Mouse (Mus musculus): ENCODE results near the gene Scfd2. TPM values are rescaled to one million over a fixed set of nuclear protein-coding genes. Genes with fewer than 3 reads are reported as not detected.

Gene Scfd2
- polyA plus RNA-seq, 1 experiment from 2014 or later, result 7.3 TPM

DNA sequence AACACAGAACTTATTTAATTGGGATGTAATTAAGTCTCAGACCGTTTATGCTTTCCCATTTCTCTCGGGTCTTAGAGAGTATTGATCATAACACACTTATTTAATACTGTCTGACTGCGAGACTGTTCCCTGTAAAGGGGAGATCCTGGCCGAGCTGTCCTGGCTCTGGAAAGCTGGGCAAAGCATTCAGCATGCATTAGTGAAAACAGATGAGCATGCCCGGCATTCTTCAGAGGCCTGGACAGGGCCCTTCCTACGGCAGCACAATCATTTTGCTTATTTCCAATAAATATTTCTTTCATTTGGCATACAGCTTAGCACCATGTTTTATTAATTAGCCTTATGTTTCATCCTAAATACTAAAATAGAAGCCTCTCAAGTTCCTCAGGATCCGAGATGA is 245.8 kb downstream of the Scfd2 start:
- Histone ChIP-seq H3K9me3 (ENCODE audit: low read length) (no peaks in the 10 kb centered on the region), H3K27me3 (ENCODE audit: insufficient read depth, low read length) (no peaks in the 10 kb centered on the region), H3K36me3 (replicated peaks; ENCODE audit: insufficient read depth, low read length) (no peaks in the 10 kb centered on the region), H3K27ac (ENCODE audit: low read depth) (no peak overlapping the region), H3K4me2 (ENCODE audit: low read depth, low read length) (no peak overlapping the region), H3K4me1 (ENCODE audit: insufficient read depth) (no peaks in the 10 kb centered on the region), H3K4me3 (ENCODE audit: low read depth, low read length) (no peak overlapping the region), H3K9ac (replicated peaks) (no peak overlapping the region)
- TF ChIP-seq CTCF (IDR thresholded peaks at IDR 0.05; ENCODE audit: low read depth) (no peak), EP300 (IDR thresholded peaks at IDR 0.05; ENCODE audit: low read depth) (no peak)
- 77% methylated on average over 7 of the region's 7 CpGs for WGBS (ENCODE audit: insufficient replicate concordance)
- ATAC-seq (no peak), DNase-seq (no peak)

DNA sequence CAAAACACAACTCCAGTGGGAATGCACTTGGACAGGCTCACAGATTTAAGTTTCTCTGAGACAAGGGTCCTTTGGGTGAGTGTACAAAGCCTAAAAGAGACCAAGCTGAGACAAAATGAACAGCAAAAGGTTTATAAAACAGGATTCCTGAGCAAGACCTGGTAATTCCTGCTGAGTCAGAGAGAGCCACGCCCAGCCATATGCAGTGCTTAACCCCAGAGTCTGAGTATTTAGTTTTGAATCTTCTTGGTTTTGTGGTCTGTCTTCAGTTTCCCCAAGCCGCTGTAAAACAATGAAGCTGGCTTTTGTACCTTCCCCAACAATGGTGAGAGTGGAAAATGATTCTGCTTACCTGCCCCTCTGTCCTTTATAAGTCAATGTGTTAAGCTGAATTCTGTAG is 246.3 kb downstream of the Scfd2 start:
- Histone ChIP-seq H3K27ac (ENCODE audit: low read depth) (no peak overlapping the region), H3K4me1 (ENCODE audit: insufficient read depth) (no peaks in the 10 kb centered on the region), H3K27me3 (ENCODE audit: insufficient read depth, low read length) (no peaks in the 10 kb centered on the region), H3K9ac (replicated peaks) (no peak overlapping the region), H3K36me3 (replicated peaks; ENCODE audit: insufficient read depth, low read length) (no peaks in the 10 kb centered on the region), H3K4me2 (ENCODE audit: low read depth, low read length) (no peak overlapping the region), H3K9me3 (ENCODE audit: low read length) (no peaks in the 10 kb centered on the region), H3K4me3 (ENCODE audit: low read depth, low read length) (no peak overlapping the region)
- 44% methylated on average over 2 of the region's 2 CpGs for WGBS (ENCODE audit: insufficient replicate concordance)
- TF ChIP-seq CTCF (IDR thresholded peaks at IDR 0.05; ENCODE audit: low read depth), result no peak
- no peak for TF ChIP-seq EP300 (IDR thresholded peaks at IDR 0.05; ENCODE audit: low read depth)
- no peak for ATAC-seq
- DNase-seq, result no peak

DNA sequence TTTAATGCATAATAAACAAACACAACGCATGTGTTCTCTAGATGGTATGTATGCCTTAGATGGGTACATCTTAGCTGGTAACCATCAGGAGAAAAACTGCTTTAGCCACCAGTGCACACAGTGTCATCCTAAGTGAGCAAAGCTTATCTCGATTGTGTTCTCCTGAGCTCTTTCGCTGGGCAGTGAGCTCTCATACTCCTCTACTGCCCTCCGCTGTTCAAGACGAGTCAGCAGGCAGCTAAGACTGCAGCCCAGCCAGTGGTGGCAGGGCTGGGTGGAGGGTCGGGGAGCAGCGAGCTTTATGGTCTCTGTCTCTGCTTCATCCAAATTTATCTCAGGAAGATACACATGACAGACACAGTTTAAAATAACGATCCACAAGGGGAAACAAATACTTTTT is 248.0 kb downstream of the Scfd2 start:
- Histone ChIP-seq H3K4me2 (ENCODE audit: low read depth, low read length) (no peak overlapping the region), H3K9me3 (ENCODE audit: low read length) (no peaks in the 10 kb centered on the region), H3K9ac (replicated peaks) (no peak overlapping the region), H3K27me3 (ENCODE audit: insufficient read depth, low read length) (no peaks in the 10 kb centered on the region), H3K27ac (ENCODE audit: low read depth) (no peak overlapping the region), H3K36me3 (replicated peaks; ENCODE audit: insufficient read depth, low read length) (no peaks in the 10 kb centered on the region), H3K4me3 (ENCODE audit: low read depth, low read length) (no peak overlapping the region), H3K4me1 (ENCODE audit: insufficient read depth) (no peaks in the 10 kb centered on the region)
- TF ChIP-seq EP300 (IDR thresholded peaks at IDR 0.05; ENCODE audit: low read depth), result no peak
- peak; percentile 68 for TF ChIP-seq CTCF (IDR thresholded peaks at IDR 0.05; ENCODE audit: low read depth)
- DNase-seq (no peak), ATAC-seq (no peak)
- 44% methylated on average over 8 of the region's 8 CpGs for WGBS (ENCODE audit: insufficient replicate concordance)

DNA sequence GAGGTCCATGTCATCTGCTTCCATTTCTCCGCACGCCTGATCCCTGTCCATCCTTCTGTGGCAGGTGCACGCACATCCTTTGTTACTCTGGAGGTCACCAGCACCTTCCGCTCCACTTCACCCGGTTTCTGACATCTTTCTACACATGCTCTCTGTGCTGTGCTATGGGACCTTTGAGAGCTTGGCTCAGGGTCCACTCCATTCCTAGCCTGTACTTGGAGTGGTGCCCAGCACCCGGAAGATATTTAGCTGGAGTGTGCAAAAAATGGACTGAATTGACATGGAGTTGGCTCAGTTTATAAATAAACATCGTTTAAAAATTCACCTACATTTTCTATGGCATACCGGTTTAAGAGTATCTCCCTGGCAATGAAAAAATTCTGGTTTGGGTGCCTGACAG is 250.1 kb downstream of the Scfd2 start:
- WGBS (ENCODE audit: insufficient replicate concordance), result 72% methylated on average over 8 of the region's 8 CpGs
- Histone ChIP-seq H3K27me3 (ENCODE audit: insufficient read depth, low read length) (no peaks in the 10 kb centered on the region), H3K4me3 (ENCODE audit: low read depth, low read length) (no peak overlapping the region), H3K9me3 (ENCODE audit: low read length) (no peaks in the 10 kb centered on the region), H3K9ac (replicated peaks) (no peak overlapping the region), H3K27ac (ENCODE audit: low read depth) (no peak overlapping the region), H3K4me1 (ENCODE audit: insufficient read depth) (no peaks in the 10 kb centered on the region), H3K36me3 (replicated peaks; ENCODE audit: insufficient read depth, low read length) (no peaks in the 10 kb centered on the region), H3K4me2 (ENCODE audit: low read depth, low read length) (no peak overlapping the region)
- DNase-seq, result no peak
- no peak for TF ChIP-seq EP300 (IDR thresholded peaks at IDR 0.05; ENCODE audit: low read depth)
- 0 out of 2 replicates have a peak, but pooled peaks have one; percentile 40 for ATAC-seq

DNA sequence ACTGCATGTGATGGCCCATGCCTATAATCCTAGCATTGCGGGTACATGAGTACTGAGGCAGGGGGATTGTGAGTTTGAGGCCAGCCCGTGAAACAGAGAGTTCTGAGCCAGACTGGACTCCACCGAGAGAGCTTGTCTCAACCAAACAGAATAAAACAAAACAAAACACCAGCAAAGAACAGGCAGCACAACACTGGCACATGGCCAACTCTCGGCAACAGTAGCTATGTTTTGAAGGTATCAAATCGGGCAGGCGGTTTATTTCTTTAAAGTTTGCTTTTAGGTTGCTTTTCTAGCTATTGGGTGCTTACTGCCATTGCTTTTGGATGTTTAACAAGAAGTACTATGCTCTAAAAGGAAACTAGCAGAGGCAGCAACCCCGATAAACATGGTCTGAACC is 251.9 kb downstream of the Scfd2 start:
- Histone ChIP-seq H3K36me3 (replicated peaks; ENCODE audit: insufficient read depth, low read length) (no peaks in the 10 kb centered on the region), H3K4me2 (ENCODE audit: low read depth, low read length) (no peak overlapping the region), H3K4me1 (ENCODE audit: insufficient read depth) (no peaks in the 10 kb centered on the region), H3K9me3 (ENCODE audit: low read length) (no peaks in the 10 kb centered on the region), H3K9ac (replicated peaks) (no peak overlapping the region), H3K4me3 (ENCODE audit: low read depth, low read length) (no peak overlapping the region), H3K27me3 (ENCODE audit: insufficient read depth, low read length) (no peaks in the 10 kb centered on the region), H3K27ac (ENCODE audit: low read depth) (no peak overlapping the region)
- TF ChIP-seq CTCF (IDR thresholded peaks at IDR 0.05; ENCODE audit: low read depth) (no peak), EP300 (IDR thresholded peaks at IDR 0.05; ENCODE audit: low read depth) (no peak)
- WGBS (ENCODE audit: insufficient replicate concordance), result 70% methylated on average over 7 of the region's 7 CpGs
- DNase-seq, result no peak
- ATAC-seq, result no peak

DNA sequence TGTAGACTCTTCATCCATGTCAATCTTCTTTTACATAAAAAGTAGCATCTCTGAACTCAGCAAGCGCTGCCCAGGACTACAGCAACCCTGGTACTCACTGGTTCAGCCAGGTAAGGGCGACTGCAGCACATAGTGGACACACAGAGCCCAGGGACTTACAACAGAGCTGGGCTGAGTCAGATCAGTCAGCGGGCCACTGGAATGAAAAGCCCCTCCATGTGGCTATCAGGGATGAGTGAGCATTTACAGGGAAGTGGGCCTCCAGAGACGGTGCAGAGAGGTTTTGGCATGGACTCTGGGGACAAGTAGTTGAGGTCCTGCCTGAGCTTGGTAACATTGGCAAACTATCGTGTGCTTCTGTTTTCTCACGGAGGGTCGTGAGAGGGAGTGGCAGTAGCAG is 253.1 kb downstream of the Scfd2 start:
- WGBS (ENCODE audit: insufficient replicate concordance), result 77% methylated on average over 7 of the region's 7 CpGs
- no peaks in the 10 kb centered on the region for H3K9me3 ChIP-seq (ENCODE audit: low read length)
- TF ChIP-seq CTCF (IDR thresholded peaks at IDR 0.05; ENCODE audit: low read depth) (no peak), EP300 (IDR thresholded peaks at IDR 0.05; ENCODE audit: low read depth) (no peak)

DNA sequence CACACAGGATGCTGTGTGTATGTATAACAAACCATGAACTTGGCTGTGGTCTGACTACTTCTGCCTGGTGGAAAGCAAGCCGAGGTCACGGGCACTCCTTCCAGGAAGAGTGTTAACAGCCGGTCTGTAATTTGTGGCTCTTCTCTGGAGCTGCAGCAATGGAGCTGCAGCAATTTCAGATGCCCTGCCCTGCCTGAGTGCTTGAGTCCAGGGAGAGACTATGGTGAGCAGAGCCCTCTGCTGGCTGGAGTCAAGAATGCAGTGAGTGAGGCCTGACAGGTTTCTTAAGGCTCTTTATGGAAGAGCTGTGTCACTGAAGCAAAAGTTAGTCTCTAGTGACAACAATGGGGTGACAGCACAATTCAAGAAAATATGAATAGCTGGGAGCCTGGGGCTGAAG is 253.8 kb downstream of the Scfd2 start:
- Histone ChIP-seq H3K9ac (replicated peaks) (no peak overlapping the region), H3K36me3 (replicated peaks; ENCODE audit: insufficient read depth, low read length) (no peaks in the 10 kb centered on the region), H3K4me3 (ENCODE audit: low read depth, low read length) (no peak overlapping the region), H3K9me3 (ENCODE audit: low read length) (no peaks in the 10 kb centered on the region), H3K27me3 (ENCODE audit: insufficient read depth, low read length) (no peaks in the 10 kb centered on the region), H3K4me2 (ENCODE audit: low read depth, low read length) (no peak overlapping the region), H3K4me1 (ENCODE audit: insufficient read depth) (no peaks in the 10 kb centered on the region), H3K27ac (ENCODE audit: low read depth) (no peak overlapping the region)
- DNase-seq (peak; percentile 85), ATAC-seq (peak; percentile 61)
- TF ChIP-seq CTCF (IDR thresholded peaks at IDR 0.05; ENCODE audit: low read depth), result peak; percentile 93
- no peak for TF ChIP-seq EP300 (IDR thresholded peaks at IDR 0.05; ENCODE audit: low read depth)
- WGBS (ENCODE audit: insufficient replicate concordance), result 10% methylated on average over 3 of the region's 3 CpGs

More for the DNA sequence above, 253.1 kb downstream of the Scfd2 start:
- Histone ChIP-seq H3K9ac (replicated peaks) (no peak overlapping the region), H3K4me2 (ENCODE audit: low read depth, low read length) (no peak overlapping the region), H3K36me3 (replicated peaks; ENCODE audit: insufficient read depth, low read length) (no peaks in the 10 kb centered on the region), H3K27me3 (ENCODE audit: insufficient read depth, low read length) (no peaks in the 10 kb centered on the region), H3K4me1 (ENCODE audit: insufficient read depth) (no peaks in the 10 kb centered on the region), H3K4me3 (ENCODE audit: low read depth, low read length) (no peak overlapping the region), H3K27ac (ENCODE audit: low read depth) (no peak overlapping the region)
- DNase-seq, result no peak
- ATAC-seq, result no peak

All from liver, postnatal 0 days (tissue).